Mouse (Mus musculus) spleen, adult 10 weeks (tissue): ENCODE measurements around the gene Gm28269. TPM values are rescaled to one million over a fixed set of nuclear protein-coding genes. Genes with fewer than 3 reads are reported as not detected.

Experiments used
- polyA plus RNA-seq: library from polyadenylated mRNA; stranded (reverse); fragments of 350-450 nt; fragmentation: Illumina TruSeq; extraction: RNeasy Lipid Tissue Mini Kit (QIAGEN cat#74804); gene quantifications from one replicate; pipeline ENCODE4 v1.2.3, GENCODE M21; 2015; ENCODE audit warnings: low replicate concordance; ENCODE audit not compliant: insufficient read depth

Gm28269 gene
- polyA plus RNA-seq = not detected

DNA sequence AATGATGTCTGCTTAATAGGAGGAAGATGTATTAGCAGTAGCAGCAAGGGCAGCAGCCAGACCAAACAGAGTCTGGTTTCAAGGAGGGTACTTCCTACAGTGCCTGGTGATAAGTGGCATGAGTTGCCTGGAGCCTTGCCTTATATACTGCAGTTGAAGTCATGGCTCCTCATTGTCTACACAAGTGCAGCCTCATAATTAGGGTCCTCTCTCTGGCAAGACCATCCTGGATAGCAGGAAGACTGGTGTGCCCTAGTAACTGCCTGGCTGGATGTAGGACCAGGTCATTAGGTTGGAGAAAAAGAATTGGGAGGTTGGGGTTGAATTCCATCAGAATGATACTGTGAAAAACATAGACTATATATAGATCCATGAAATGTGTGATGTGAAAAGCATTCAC, at the start of gene Gm28269:
Gene Gm28269 (minus strand): TSS at position 101 of the 400 bp plus-strand sequence.

DNA sequence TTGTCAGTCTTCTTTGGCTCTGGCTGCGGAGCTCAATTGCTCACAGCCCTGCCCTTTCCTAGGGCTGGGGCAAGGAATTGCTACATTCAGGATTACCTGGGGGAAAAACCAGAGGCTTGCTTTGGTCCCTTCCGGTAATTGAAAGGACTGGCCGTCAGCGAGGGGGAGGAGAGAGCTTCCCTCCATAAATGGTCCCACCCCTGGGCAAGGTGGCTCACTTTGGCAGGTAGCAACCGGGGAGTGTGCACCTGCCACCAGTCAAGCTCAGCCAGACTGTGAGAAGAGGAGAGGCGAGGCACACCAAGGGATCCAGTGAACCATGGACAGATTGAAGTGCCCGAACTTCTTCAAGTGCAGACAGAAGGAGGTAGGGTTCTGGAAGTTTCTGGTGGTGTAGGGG, 30.1 kb downstream of the Gm28269 start, which contains the start of gene Slc6a14:
Gene Slc6a14 (plus strand): TSS at position 68 of the 400 bp plus-strand sequence.

Other genes with a start within 250 kb of the Gm28269 start
- gene Slc6a14, start 30.2 kb downstream of the Gm28269 start, polyA plus RNA-seq = 0.07 TPM